Mouse (Mus musculus) T-helper 1 cell (primary cell): ENCODE results near the gene Efna3.

Source experiments
- in situ Hi-C: fragments of 300-600 bp; cut with MboI, MseI; formaldehyde crosslinking; loops from one replicate; pipeline ENCODE4 v1.15.1; 2025; ENCODE audit warnings: high pct_unique_total_duplicates

Gene Efna3

GRCm38 (mm10) chr3:89315930-89316831 lies 6.6 kb downstream of the Efna3 start:
- in situ Hi-C loops: no loop called here

DNA sequence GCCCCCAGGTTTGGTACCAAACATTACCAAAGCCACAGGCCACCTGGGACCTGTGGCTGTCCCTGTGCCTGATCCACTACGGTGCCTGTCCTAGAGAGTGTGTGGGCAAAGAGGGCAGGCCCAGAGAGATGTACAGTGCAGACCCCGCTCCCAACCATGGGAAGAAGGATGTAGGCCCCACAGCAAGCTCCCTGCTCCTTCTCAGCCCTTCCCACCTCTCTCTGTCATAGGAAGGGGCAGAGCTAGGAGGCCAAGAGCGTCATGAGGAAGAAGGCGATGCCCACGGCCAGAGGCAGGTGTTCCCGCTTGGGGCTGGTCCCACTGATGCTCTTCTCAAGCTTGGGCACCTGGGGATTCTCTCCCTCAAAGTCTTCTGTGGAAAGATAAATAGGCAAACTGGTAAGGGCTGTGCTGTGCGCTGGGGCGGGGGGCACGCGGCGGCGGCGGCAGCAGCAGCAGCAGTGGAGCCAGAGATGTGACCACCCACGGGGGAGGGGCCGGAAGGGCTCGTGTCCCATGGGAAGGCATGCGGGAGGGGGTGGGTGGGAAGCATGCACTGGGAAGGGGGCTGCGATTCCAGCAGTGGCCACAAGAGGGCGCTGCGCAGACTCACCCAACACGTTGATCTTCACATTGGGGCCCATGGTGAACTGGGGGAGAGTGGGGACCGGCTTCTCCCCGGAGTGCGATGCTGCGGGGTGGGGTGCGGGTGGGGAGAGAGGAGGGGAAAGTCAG lies 7.4 kb downstream of the Efna3 start:
- in situ Hi-C loops: no loop called here

DNA sequence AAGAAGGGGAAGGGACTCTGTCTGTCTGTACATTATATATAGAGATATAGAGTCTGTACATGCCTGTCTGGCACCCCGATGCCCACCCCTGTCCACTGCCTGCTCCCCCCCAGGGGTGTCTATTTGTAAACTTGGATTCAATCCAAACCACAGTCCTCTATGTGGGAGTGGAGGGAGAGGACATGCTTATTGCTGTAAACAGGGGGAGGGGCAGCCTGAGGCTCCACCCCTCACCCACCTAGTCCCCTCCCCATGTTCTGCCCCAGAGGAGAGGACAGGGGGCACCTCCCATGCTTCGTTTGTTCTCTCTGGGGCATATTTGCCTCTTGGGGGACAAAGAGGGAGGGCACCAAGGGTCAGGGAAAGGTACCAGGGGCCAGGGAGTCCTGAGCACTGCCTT lies 8.0 kb downstream of the Efna3 start:
- in situ Hi-C loops: no loop called here

DNA sequence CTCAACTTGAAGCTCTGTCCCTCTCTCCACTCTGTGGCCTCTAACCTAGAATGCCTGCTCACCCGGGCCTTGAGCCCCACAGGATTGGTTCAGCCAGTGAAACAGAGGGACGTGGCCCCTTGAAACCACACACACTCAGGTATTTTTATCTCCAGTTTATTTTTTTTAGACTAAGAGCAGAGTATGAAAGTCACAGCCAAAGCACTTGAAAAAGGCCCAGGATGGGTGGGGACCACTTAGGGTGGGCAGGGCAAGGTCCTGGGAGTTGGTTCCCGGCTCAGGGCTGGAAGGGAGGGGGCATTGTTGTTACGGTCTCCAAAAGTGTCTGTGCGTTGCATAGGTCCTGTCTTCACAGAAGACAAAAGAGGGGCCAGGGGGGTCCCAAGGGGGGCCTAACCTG lies 8.4 kb downstream of the Efna3 start:
- in situ Hi-C loops: no loop called here

GRCm38 (mm10) chr3:89308089-89308488 lies 14.7 kb downstream of the Efna3 start:
- in situ Hi-C loops: no loop called here

DNA sequence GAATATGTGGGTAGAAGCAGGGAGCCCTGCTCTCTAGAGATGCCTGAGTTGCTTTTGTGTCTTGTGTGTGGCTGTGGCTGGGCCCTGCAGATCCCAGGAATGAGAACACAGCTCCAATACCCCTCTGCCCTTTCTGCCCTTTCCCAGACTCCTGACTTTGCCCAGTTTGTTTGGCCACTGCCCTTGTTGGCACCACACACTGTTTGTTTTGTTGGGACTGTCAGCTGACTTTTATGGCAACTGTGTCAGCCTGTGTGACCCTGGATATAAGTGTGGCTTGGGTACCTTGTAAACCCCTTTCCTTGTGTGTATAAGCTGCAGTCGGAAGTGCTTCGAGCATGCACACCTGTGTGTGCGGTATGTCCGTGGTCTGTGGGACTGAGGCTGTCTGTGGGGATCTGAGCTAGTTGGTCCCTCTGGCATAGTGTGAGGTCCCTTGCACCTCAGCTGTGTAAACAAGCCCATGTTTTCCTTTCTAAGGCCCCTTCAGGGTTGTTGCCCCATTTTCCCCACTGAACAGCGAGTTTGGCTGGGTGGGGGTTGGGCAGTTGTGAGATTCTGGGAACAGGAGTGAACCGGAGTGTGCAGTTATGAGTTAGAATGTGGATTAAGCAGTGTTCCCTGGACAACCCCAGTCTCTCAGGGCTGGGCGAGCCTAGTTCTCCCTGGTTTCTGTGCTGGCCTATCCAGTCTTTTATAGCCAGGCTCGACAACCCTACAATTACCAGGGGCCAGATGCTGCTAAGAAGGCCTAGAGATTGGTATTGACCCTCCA lies 17.0 kb downstream of the Efna3 start:
- in situ Hi-C loops: no loop called here

DNA sequence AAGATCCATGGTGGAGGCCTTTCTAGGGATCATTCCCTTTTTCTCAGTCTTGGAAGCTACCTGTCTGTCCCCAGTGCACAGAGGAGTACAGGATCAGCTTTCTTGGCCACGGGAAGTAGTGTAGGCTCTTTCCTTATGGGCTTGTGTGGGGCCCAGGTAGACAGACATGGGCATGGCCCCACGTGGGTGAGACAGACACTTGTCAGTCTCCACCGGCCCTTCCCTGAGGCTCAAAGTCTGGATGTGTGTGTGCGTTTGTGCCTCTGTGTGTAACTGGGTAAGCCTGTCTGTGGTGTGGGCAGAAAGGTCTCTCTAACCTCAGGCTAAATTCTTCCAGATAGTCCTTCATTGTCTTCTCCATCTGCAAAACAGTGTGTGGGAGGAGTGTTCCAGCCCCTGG lies 17.7 kb downstream of the Efna3 start:
- in situ Hi-C loops: no loop called here

- in situ Hi-C loops: no loop called here
These were observed 18.3 kb downstream of the Efna3 start for GRCm38 (mm10) chr3:89304440-89304839.

- in situ Hi-C loops: no loop called here
These were observed 22.3 kb downstream of the Efna3 start for GRCm38 (mm10) chr3:89300514-89300913.

- in situ Hi-C loops: no loop called here
These were observed 22.7 kb downstream of the Efna3 start for GRCm38 (mm10) chr3:89300071-89300470.

DNA sequence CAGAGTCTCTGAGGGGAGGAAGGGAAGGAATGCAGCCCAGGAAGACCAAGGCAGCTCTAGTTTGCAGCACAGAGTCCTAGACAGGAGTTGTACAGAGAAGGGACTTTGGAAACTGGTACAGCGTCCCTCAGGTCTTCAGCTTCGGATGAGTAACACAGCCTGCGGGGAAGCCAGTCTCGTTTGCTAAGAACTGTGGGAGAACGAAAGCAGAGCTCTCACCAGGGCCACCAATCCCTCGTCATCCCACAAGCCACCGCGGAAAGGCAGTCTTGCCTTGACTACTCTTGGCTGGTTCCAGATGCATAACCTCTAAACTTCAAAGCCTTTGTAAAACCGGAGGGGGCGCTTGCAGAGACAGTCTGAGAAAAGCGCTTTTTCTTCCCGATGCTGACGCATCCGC lies 23.3 kb downstream of the Efna3 start:
- in situ Hi-C loops: no loop called here

DNA sequence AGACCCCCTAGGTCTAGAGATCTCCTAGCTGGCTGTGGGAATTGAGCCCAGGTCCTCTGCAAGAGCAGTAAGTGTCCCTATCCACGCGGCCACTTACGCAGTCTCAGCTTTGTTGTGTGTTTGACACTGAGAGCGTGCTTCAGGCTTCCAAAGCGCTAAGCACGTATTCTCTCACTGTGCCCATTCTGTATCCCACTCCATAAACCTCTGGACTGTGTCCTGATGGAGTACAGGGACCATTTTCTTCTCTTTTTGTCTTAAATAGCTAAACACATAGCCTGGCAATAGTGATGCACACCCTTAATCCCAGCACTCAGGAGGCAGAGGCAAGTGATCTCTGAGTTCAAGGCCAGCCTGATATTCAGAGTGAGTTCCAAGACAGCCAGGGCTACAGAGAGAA lies 23.9 kb downstream of the Efna3 start:
- in situ Hi-C loops: no loop called here

DNA sequence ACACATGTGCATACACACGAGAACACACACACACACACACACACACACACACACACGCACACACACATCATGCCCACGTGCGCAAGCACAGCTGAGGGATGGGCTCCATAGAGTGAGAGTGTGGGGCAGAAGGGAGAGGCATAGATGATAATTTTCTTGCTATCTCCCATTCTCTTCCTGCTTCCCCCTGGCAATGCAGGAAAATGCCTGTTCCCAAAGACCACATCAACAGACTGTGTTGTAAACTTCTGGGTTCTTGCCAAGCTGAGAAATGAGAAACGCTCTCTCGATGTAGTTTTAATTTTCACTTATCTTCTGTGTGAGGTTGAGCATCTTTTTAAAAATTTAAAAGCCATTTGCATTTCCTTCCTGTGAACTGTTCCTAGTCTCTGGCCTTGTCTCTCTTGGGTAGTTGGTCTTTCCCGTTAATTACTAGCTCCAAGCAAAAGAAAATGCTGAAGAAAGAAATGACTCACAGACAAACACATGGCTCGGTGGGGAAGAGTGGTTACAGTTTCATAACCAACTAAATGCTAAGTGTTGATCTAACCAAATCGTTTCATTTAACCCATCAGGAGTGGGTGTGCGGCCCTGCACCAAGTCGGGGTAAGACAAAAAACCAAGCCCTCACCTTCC lies 25.9 kb downstream of the Efna3 start:
- in situ Hi-C loops: no loop called here

GRCm38 (mm10) chr3:89295685-89296230 lies 27.0 kb downstream of the Efna3 start:
- in situ Hi-C loops: no loop called here

- in situ Hi-C loops: no loop called here
These were observed 28.6 kb downstream of the Efna3 start for GRCm38 (mm10) chr3:89294195-89294594.

DNA sequence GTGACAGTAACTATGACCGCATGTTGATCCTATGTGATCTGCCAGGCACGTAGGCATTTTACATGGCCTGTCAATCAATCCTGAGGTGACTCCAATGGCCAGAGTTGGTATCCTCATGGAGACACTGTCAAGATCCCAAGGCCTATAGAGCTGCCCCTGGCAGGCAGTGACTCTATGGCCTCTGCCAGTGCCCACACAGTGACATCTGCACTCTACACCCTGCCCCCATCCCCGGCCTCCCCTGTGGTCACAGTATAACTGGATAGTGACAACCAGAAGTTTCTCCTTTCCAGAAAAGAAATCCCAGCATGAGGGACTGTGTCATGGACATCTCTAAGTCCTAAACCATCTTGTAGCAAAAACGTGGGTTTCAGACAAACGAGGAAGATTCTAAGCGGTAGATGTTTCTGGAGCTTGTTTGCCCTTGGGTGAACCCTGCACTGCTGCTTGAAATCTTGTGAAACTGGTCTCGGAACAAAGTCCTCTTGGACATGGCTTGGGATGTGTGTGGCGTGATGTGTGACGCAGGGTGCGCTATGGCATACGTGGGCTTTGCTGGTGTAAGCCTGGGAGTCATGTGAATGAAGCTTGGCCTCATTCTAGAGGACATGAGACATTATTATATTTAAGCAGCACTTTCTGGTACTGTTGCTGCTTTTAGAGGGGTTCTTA lies 29.4 kb downstream of the Efna3 start:
- in situ Hi-C loops: no loop called here

- in situ Hi-C loops: no loop called here
These were observed 30.5 kb downstream of the Efna3 start for GRCm38 (mm10) chr3:89292303-89292702.

DNA sequence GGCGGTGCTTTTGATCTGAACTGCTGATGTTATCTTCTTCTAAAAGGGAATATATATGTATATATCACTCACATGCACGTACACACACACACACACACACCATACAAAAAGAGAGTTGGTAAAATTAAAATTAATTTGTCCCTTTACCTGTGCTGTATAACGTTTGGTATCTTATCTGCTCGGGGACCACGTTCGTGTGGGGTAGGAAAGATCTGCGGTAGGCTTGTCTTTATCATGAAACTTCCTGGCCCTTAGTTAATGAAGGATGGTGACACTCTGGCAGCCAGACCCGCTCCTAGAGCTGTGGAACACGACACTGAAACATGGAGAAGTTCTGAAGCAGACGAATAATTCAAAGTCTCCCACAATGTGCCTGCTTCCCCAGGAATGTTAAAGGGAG lies 30.9 kb downstream of the Efna3 start:
- in situ Hi-C loops: no loop called here

DNA sequence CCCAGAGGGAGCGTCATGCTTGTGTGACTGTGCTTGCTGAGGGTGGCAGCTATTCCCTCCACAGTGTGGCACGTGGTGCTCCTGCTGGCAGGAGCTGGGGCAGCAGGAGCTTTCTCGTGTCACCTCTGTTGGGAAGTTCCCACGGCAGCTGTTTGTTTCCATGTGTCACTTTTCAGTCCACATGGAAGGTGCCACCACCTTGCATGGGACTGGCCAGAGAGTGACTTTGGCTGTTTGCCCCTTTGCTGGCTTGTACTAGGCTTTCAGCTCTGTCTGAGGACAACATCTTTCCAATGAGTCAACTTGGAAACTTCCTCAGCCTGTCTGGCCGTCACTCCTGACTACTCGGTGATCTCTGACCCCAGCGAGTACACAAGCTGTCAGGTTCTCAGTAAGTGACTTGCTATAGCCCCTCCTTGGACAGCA lies 34.2 kb downstream of the Efna3 start:
- in situ Hi-C loops: no loop called here

GRCm38 (mm10) chr3:89287286-89287685 lies 35.5 kb downstream of the Efna3 start:
- in situ Hi-C loops: no loop called here

GRCm38 (mm10) chr3:89285526-89285925 lies 37.2 kb downstream of the Efna3 start:
- in situ Hi-C loops: no loop called here
